Mouse (Mus musculus) thymus, adult 2 months (tissue): ENCODE results near the gene Tmem59l. TPM values are rescaled to one million over a fixed set of nuclear protein-coding genes. Genes with fewer than 3 reads are reported as not detected.
A peak's percentile ranks its signal among the peaks of the same experiment; 100 is the strongest.

Source experiments
- DNase-seq: peaks from one replicate; pipeline ENCODE4 v3.0.0; 2021
- H3K27ac ChIP-seq: fragments of 200-500 bp; 2 replicates; pipeline ENCODE4 v1.5.1; 2012; ENCODE audit warnings: low read length, control low read depth; ENCODE audit not compliant: control insufficient read depth, insufficient read depth
- H3K27me3 ChIP-seq: fragments of 200-500 bp; 2 replicates; pipeline ENCODE4 v1.6.1; 2012; ENCODE audit warnings: mild to moderate bottlenecking, low read length, moderate library complexity, mixed read lengths; ENCODE audit not compliant: control insufficient read depth, insufficient read depth
- H3K36me3 ChIP-seq: fragments of 200-500 bp; 2 replicates; pipeline ENCODE4 v1.6.1; 2012; ENCODE audit warnings: mild to moderate bottlenecking, low read length, moderate library complexity; ENCODE audit not compliant: control insufficient read depth, insufficient read depth
- H3K4me1 ChIP-seq: fragments of 200-500 bp; replicated peaks from 2 replicates; pipeline ENCODE4 v1.6.1; 2012; ENCODE audit warnings: low read length; ENCODE audit not compliant: control insufficient read depth, insufficient read depth
- H3K4me3 ChIP-seq: fragments of 200-500 bp; 2 replicates; pipeline ENCODE4 v1.5.1; 2012; ENCODE audit warnings: mild to moderate bottlenecking, low read length, control low read depth, moderate library complexity; ENCODE audit not compliant: control insufficient read depth, insufficient read depth
- CTCF ChIP-seq: fragments of 200-500 bp; IDR thresholded peaks from 2 replicates; pipeline ENCODE4 v1.5.1; 2012; ENCODE audit warnings: mild to moderate bottlenecking, control low read depth, low read length, moderate library complexity, borderline replicate concordance; ENCODE audit not compliant: control insufficient read depth, poor library complexity, insufficient read depth; ENCODE audit errors: extremely low read depth
- POLR2A ChIP-seq: fragments of 200-500 bp; IDR thresholded peaks from 2 replicates; pipeline ENCODE4 v1.6.1; 2012; ENCODE audit warnings: mild to moderate bottlenecking, low read length, control low read depth, moderate library complexity; ENCODE audit not compliant: control insufficient read depth, poor library complexity, insufficient read depth; ENCODE audit errors: extremely low read depth
- WGBS: fragments of 180-500 bp; shearing (Covaris S2); methylation state at CpG from one replicate; pipeline ENCODE4 v1.1.7; 2018; 5-methylcytosine and 5-hydroxymethylcytosine counted together
- polyA plus RNA-seq: library from polyadenylated mRNA; depleted of rRNA; stranded (reverse); fragments of >200 nt; gene quantifications from 2 replicates; pipeline ENCODE4 v1.2.3, GENCODE M21; 2012; rRNA removed

Tmem59l gene
- polyA plus RNA-seq, 1 experiment = 0.39 TPM

DNA sequence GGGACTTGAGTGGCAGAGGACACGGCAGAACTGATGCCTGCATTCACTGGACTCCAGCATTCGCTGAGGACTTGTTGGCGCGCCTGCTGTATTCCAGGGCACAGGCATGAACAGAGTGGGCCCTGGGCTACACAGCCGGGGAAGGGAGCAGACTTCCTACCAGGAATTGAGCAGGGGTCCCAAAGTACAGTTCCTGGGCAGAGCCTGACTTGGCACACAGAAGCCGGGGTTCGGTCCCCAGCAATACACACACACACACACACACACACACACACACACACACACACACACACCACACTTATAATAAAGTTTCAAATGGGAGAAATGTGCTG is 47.3 kb downstream of the Tmem59l start:
- no peak for DNase-seq
- H3K27me3 ChIP-seq = no peaks in the 10 kb centered on the region
- WGBS = 3% methylated on average over 7 of the region's 7 CpGs
- H3K4me1 ChIP-seq = peaks cover 10% of the 10 kb centered on the region
- H3K36me3 ChIP-seq = no peaks in the 10 kb centered on the region
- H3K4me3 ChIP-seq = peak overlapping the region; percentile 43
- H3K27ac ChIP-seq = no peak overlapping the region
- no peak for TF ChIP-seq CTCF

GRCm38 (mm10) chr8:70439055-70439847 is 47.9 kb downstream of the Tmem59l start, which contains the start of gene Crtc1:
Gene Crtc1 (minus strand): TSS chr8:70439579.
- TF ChIP-seq POLR2A = peak; percentile 64
- peak; percentile 68; the same call in 1 of the 2 replicates for TF ChIP-seq CTCF
- WGBS = under 1% methylated on average over 69 of the region's 70 CpGs
- DNase-seq = peak; percentile 98
- H3K27me3 ChIP-seq = no peaks in the 10 kb centered on the region
- no peaks in the 10 kb centered on the region for H3K36me3 ChIP-seq
- H3K27ac ChIP-seq = peak within 1 kb of the TSS; percentile 51
- peaks cover 10% of the 10 kb centered on the region for H3K4me1 ChIP-seq
- H3K4me3 ChIP-seq = peak within 1 kb of the TSS; percentile 68

GRCm38 (mm10) chr8:70438423-70438822 is 48.7 kb downstream of the Tmem59l start:
- DNase-seq = no peak
- Histone ChIP-seq H3K27ac (no peak overlapping the region), H3K27me3 (no peaks in the 10 kb centered on the region), H3K36me3 (no peaks in the 10 kb centered on the region), H3K4me3 (no peak overlapping the region), H3K4me1 (peaks cover 10% of the 10 kb centered on the region)
- TF ChIP-seq POLR2A = no peak
- TF ChIP-seq CTCF = no peak
- WGBS = 98% methylated on average over 2 of the region's 2 CpGs

DNA sequence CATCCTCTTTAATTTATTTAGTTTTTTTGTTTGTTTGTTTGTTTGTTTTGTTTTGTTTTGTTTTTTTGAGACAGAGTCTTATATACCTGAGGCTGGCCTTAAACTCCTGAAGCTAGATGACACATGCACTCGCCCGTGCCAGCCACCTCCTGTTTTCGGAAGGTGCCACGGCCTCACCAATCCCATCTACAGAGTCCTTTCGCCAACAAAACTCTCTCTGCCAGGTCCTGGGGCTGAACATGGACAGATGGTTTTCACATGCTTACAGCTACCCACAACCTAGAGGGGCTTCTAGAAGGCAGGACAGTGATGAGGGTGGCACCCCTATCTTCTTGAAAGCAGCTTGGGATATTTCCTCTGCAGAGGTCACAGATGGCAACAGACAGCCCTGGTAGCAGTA is 52.0 kb downstream of the Tmem59l start:
- no peaks in the 10 kb centered on the region for H3K36me3 ChIP-seq
- 97% methylated on average over 5 of the region's 5 CpGs for WGBS
- H3K27me3 ChIP-seq = no peaks in the 10 kb centered on the region
- TF ChIP-seq POLR2A (no peak), CTCF (no peak)
- H3K4me3 ChIP-seq = no peak overlapping the region
- DNase-seq = no peak
- H3K4me1 ChIP-seq = peaks cover 15% of the 10 kb centered on the region
- no peak overlapping the region for H3K27ac ChIP-seq

Other genes starting within 250 kb of the Tmem59l start
- 60.6 and 67.6 TPM in 2 replicates for gene Homer3, start 204.5 kb downstream of the Tmem59l start, polyA plus RNA-seq
- gene Ddx49, start 184.9 kb downstream of the Tmem59l start, polyA plus RNA-seq = 72.1 and 75.4 TPM in 2 replicates
- 397 and 454 TPM in 2 replicates for gene Cope, start 184.8 kb downstream of the Tmem59l start, polyA plus RNA-seq
- 0.13 and 0.61 TPM in 2 replicates for gene Cers1, start 171.6 kb downstream of the Tmem59l start, polyA plus RNA-seq
- 0.13 and 0.23 TPM in 2 replicates for gene Gdf1, start 157.5 kb downstream of the Tmem59l start, polyA plus RNA-seq
- gene Upf1, start 134.1 kb downstream of the Tmem59l start, polyA plus RNA-seq = 76.0 and 104 TPM in 2 replicates
- 4.1 and 4.7 TPM in 2 replicates for gene Comp, start 113.8 kb downstream of the Tmem59l start, polyA plus RNA-seq
- gene Crtc1, start 47.8 kb downstream of the Tmem59l start, polyA plus RNA-seq = 43.9 and 49.0 TPM in 2 replicates
- 43.1 and 44.6 TPM in 2 replicates for gene Klhl26, start 10.4 kb downstream of the Tmem59l start, polyA plus RNA-seq
- 0.59 and 0.70 TPM in 2 replicates for gene Crlf1, start 5.8 kb upstream of the Tmem59l start, polyA plus RNA-seq
- gene Rex1bd, start 19.4 kb upstream of the Tmem59l start, polyA plus RNA-seq = 196 and 227 TPM in 2 replicates
- 731 and 765 TPM in 2 replicates for gene Uba52, start 23.4 kb upstream of the Tmem59l start, polyA plus RNA-seq
- gene Fkbp8, start 40.4 kb upstream of the Tmem59l start, polyA plus RNA-seq = 613 and 640 TPM in 2 replicates
- gene Kxd1, start 40.6 kb upstream of the Tmem59l start, polyA plus RNA-seq = 72.7 and 86.7 TPM in 2 replicates
- gene Ell, start 52.1 kb upstream of the Tmem59l start, polyA plus RNA-seq = 40.2 and 42.6 TPM in 2 replicates
- gene Isyna1, start 107.0 kb upstream of the Tmem59l start, polyA plus RNA-seq = 185 and 201 TPM in 2 replicates
- gene Ssbp4, start 121.5 kb upstream of the Tmem59l start, polyA plus RNA-seq = 392 and 506 TPM in 2 replicates
- gene Lrrc25, start 128.8 kb upstream of the Tmem59l start, polyA plus RNA-seq = 15.3 and 18.5 TPM in 2 replicates
- 6.7 and 7.5 TPM in 2 replicates for gene Gdf15, start 145.1 kb upstream of the Tmem59l start, polyA plus RNA-seq
- 40.7 and 41.9 TPM in 2 replicates for gene Pgpep1, start 173.0 kb upstream of the Tmem59l start, polyA plus RNA-seq
- gene Lsm4, start 185.9 kb upstream of the Tmem59l start, polyA plus RNA-seq = 192 and 199 TPM in 2 replicates
- 540 and 792 TPM in 2 replicates for gene Jund, start 211.6 kb upstream of the Tmem59l start, polyA plus RNA-seq
- 0.19 and 0.28 TPM in 2 replicates for gene Iqcn, start 216.1 kb upstream of the Tmem59l start, polyA plus RNA-seq
- gene Gm3336, start 231.2 kb upstream of the Tmem59l start, polyA plus RNA-seq = 0.48 and 0.50 TPM in 2 replicates
- gene Pde4c, start 236.4 kb upstream of the Tmem59l start, polyA plus RNA-seq = 4.9 and 6.2 TPM in 2 replicates